Mouse (Mus musculus): ENCODE measurements at regions not wholly inside any gene's neighbourhood (a gene's known extent, or its start where the extent isn't known, plus 50 kb on each side); places are given as distances from the start of the nearest gene placed in this dataset.
"Not testable (repeated sequence)": the region's sequence is repeated elsewhere in the genome, so short reads cannot be mapped to it uniquely, and the experiment has no call there.

DNA sequence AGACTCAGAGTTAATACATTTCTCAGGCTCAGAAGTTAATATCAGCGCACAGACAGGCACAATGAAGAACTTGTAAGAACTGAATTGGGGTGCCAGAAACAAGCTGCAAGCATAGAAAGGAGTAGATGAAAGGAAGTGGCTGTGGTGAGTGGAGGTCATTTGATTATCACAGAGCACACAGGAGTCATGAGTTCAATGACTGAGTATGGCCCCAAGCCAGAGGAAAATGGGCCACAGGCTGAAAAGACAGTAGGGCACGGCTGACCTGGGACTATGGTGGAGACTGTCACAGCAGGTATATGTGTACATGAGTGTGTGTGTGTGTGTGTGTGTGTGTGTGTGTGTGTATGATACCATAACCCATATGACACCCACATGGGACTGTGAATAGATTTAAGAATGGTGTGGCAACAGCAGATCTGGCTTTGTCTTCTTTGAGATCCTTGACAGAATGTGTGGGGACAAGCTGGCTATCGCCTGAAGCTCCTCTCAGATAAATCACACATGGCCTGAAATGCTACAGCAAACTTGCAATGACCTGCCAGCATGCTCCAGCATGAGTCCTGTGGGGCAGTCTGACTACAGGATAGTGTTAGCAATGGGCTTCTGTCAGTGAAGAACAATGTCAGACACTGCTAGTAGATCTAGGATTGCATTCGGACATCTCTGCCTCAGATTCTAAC is 101.5 kb upstream of the Atp1b1 start:
- intact Hi-C loops (cut with DNase I) = no loop called here
- DNase-seq (ENCODE audit: low spot score in 2 of 2) = no peak

DNA sequence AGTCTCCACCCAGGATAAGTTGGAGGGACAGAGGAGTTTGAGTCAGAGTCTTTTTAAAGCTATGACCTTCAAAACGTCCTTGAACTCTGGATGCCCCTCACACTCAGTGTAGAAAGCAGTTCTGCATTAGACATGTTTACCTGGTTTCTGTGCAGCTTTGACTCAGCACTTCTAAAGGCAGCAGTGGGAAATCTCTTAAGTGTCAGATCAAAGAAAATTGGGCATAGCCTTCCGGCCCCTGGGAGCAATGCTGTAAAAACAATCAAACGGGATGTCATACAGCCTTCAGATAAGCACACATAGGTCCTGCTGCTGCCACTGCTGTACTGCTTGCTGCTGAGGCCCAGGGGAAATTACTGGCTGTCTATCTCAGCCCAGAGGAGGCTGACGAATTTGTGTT is 94.5 kb upstream of the Atp1b1 start:
- intact Hi-C loops (cut with DNase I) = no loop called here
- no peak for DNase-seq (ENCODE audit: low spot score in 2 of 2)

DNA sequence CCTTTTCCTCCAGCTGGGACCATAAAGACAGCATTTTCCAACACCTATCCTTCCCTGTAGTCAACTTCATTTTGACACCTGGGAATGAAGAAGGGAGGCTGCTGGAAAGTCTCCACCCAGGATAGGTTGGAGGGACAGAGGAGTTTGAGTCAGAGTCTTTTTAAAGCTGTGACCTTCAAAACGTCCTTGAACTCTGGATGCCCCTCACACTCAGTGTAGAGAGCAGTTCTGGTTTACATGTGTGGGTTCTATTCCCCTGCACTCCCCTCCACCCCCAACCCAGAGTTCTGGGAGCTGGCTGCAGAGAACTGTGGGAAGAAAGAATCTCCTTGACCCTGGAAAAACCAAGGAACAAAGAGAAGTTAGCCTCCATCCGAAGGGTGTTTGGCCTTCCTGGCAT is 92.9 kb upstream of the Atp1b1 start:
- intact Hi-C loops (cut with DNase I) = no loop called here
- no peak for DNase-seq (ENCODE audit: low spot score in 2 of 2)

DNA sequence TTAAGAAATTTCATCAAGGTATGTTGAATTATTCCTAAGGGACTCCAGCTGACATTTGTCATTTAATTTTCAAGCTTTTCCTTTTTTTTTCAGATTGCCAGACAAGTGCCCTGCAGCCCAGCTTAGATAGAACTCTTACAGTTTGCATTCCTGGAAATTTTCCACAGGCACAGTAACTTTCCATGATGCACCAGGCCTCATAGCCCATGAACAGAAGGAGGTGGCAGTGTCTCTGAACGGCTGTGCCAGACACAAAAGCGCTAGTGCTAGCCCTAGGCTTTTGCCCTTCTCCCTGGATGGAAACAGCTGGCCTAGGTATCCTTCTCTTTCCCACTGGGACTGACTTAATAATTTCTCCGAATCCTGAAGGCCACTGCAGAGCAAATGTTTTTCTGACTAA is 92.4 kb upstream of the Atp1b1 start:
- intact Hi-C loops (cut with DNase I) = no loop called here
- DNase-seq (ENCODE audit: low spot score in 2 of 2) = no peak

DNA sequence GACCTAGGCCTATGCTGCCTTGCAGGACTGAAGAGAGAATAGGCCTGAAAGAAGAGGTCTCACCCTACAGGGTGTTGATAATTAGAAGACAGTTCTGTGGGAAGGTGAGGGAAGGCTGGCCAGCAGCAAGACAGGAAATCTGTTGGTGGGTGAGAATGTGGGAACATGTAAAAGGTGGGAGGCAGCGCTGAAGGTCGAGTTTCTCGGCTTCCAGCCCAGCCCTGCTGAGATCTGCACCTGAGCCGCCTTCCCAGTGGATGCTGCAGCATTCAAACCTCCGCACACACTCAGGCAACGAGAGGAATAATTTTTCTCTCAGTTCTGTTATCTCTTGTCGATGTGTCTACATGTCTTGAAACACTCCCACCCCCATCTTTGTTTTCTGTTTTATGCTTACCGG is 89.9 kb upstream of the Atp1b1 start:
- DNase-seq (ENCODE audit: low spot score in 2 of 2) = peak; percentile 11 to 24
- intact Hi-C loops (cut with DNase I) = loop anchor here (10.0 kb wide), 1 partner anchor 83 kb away; no protein-coding TSS in a partner anchor

DNA sequence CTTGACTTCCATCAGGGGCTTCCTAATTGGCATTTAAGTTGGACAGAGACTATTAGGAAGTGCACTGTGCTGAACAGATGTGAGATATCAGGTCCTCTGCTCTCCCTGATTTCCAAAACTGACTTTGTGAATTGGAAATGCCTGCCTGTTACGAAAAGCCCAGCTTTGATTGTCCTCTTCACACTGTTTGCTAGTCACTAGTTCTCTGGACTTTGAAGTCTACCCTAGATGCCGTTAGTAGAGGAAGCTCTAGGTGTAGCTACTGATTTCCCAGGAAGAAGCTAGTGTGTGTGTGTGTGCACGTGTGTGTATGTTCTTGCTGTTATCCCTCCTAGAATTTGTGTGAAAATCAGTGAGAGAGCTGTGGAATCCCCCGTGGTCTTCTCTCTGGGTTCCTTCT is 87.7 kb upstream of the Atp1b1 start:
- DNase-seq (ENCODE audit: low spot score in 2 of 2) = no peak
- intact Hi-C loops (cut with DNase I) = loop anchor here (10.0 kb wide), 1 partner anchor 81 kb away; no protein-coding TSS in a partner anchor

DNA sequence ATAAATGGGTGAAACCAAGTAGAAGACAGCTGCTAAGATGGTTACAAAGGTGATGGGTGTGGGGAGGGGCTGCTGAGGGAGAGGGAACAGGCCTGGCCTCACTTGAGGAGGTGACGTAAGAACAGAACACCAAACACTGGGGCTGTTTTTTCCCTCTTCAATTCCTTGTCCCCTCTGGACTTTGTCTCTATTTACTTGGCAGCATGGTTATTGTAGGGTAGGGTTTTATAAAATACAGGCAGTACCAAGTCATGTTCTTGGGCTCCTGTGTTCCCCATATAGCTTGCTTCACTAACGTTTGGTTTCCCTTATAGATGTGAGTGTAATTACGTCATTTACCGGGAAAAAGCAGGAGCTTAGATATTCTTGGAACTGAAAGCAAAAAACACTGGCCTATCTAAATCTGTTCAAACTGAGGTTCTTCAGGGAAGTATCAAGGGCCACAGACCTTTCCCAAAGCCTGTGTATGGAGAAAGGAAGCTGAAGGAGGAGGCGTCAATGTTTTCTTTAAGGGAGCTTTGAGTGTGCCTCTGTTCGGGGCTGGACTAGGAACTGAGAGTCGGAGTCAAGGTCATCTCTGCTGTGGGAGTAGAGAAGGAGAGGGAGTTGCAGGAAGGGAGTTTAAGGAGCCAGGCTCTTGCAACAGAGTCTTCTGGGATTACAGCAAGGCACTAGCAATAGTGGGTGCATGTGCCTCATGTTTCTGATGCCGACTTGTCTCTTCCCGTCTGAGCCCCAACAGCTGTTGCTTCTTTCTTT is 85.1 kb upstream of the Atp1b1 start:
- no peak for DNase-seq (ENCODE audit: low spot score in 2 of 2)

DNA sequence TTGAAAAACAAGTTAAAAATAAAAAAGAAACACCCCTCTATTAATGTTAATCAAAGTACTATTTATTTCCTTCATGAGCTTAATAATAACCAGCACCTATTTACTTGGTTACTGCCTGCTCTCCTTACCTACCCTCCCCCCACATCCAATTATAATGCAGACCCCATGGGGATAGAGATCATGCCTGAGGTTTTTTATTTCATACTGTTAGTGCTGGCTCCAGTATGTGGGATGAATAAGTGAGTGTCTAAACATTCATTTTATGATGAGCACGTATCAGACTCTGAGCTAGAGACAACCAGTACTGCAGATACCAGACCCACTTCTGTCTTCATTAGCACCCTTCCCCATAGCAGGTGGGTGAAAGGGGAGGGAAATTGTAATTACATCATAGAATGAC is 83.6 kb upstream of the Atp1b1 start:
- intact Hi-C loops (cut with DNase I) = loop anchor here (10.0 kb wide), 1 partner anchor 77 kb away; no protein-coding TSS in a partner anchor
- no peak for DNase-seq (ENCODE audit: low spot score in 2 of 2)

More for the DNA sequence above, 85.1 kb upstream of the Atp1b1 start:
- intact Hi-C loops (cut with DNase I) = loop anchor here (10.0 kb wide), 1 partner anchor 78 kb away; no protein-coding TSS in a partner anchor

DNA sequence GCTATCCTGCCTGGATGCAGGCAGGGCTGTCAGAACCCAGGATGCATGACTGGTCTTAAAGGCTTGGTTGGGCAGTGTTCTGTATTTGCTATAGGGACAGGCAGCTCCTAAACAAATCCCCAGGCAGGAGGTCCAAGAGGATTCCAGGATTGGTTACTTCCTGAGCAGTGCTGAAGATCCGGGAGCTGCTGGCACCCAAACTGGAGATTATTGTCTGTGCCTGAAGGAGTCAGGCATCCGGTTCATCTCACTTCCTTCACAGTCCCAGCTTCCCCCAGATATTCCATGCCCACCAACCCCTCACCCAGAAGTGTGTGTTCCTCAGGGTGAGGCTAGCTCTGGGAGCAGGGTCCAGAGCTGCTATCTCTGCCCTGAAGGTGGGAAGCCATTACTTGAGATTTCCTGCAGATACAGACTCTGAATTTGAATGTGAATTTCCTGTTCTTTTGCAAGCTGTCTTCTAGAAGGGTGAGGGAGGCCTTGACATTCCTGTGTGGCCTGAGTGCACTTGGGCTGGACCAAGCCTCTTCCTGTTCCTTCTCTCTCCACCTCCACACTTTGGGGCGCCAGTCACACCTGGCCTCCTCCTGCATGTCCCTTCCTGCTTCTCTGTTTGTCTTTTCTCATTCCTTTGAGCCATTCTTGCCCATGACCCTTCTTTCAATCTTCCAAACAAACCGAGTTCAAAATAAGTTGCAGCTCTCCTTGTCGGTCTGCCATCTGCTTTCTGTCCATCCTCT is 80.3 kb upstream of the Atp1b1 start:
- no peak for DNase-seq (ENCODE audit: low spot score in 2 of 2)
- intact Hi-C loops (cut with DNase I) = no loop called here

DNA sequence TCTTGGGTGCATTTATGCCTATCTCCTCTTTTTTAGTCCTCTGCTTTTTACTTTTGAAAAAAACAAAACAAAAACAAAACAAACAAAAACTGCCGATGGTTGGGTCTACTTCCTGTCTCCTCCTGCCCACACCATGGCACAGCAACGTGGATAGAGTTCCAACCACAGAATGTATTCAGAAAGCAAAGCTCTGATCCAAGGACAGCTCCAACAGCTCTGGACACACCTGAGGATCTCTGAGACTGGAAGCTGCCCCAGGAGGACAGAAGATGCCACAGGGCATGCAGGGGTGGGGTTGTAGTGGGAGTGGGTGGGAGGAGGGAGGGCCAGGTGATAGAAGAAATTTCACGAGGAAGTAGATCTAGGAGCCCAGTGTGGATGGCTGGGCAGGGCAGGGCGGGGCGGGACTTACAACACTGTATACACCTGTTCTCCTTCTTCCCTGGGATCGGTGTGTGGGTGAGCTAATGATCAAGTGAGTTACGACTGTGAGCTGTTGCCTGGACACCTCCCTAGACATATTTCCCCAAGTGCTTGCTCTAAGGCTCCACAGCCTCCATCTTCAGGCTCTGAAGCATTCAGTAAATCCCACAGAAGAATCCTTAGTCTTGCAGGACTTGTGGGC is 79.3 kb upstream of the Atp1b1 start:
- DNase-seq (ENCODE audit: low spot score in 2 of 2) = no peak
- intact Hi-C loops (cut with DNase I) = no loop called here

DNA sequence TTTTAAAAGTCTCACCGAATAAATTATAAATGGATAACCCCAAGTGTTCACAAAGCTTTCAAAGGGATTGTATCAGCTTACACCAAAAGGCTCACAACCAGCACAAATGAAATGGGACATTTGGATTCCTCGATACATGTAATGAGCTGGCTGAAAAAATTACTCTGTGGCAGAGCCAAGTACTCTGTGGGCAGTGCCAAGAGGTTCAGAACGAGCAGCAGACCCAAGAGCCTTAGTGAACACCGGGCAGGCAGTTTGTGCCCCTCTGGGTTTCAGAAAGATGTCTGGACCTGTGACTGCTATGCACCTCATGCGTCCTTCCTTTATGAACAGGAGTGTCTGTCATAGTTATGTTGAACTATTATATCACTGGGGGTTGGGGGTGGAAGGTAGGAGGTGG is 74.0 kb upstream of the Atp1b1 start:
- intact Hi-C loops (cut with DNase I) = no loop called here
- no peak for DNase-seq (ENCODE audit: low spot score in 2 of 2)

DNA sequence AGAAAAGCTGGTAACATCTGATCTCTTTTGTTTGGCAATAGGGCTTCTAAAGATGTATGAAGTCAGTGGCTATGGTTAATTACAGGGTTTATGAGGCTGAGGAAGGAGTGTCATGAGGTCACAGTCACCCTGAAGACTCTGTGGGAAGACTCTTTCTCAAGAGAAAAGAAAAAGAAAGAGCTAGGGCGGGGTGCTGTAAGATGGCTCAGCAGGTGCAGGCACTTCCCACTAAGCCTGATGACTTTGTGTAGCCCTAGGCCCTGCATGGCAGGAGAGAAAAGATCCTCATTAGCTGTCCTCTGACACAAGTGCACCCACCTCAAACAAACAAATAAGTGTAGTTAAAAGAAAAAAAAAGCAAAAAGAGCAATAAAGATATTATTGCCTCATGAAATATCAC is 73.6 kb upstream of the Atp1b1 start:
- no peak for DNase-seq (ENCODE audit: low spot score in 2 of 2)

DNA sequence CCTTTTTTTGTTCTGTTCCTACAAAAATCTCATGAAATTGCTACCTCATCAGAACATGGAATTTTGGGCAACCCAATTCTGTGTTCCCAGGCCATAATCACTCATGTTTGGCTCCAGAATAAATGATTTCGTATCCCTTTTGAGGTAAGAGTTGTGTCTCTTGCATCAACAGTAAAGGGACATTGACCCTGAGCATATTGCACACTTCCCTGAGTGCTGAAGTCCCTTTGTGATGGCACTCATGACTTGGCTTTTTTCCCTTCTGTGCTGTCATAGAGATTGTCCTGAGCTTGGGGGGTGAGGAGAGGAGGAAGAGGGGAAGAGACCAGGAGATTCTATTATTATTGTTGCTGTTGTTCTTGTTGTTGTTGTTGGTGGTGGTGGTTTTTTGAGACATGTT is 68.6 kb upstream of the Atp1b1 start:
- DNase-seq (ENCODE audit: low spot score in 2 of 2) = no peak
- intact Hi-C loops (cut with DNase I) = no loop called here

More for the DNA sequence above, 73.6 kb upstream of the Atp1b1 start:
- intact Hi-C loops (cut with DNase I) = no loop called here

DNA sequence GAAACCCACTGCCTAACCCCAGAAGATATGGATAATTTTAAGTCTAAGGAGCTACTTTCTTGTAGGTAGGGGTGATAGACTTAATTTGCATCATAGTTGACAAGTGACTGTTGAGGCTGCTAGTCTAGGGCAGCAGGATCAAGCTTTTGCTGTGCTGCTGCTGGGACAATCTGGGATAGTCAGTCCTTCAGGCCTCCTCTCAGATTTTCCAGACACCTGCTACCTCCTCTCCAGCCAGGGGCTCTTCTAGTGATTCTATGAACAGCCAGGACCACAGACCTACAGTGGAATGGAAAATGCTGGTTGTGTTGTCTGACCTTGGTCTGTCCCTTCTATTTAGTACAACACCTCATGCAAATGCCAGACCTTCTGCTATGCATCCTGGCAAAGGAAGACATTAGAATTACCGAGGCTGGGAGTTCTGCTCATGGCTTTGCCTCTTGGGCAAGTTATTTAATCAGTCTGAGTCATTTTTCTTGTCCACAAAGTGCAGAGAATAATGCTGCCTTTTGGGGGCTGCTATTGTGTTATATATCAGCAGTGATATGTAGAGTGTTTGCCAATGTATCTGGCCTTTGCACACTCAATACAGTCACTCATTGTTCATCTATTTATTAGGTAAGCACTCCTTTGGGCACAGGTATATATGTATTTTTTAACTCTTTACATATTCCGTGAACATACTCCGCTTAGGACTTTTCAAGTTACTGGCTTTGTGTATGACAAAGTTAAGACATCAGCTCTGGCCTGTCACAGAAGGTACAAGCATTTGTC is 64.4 kb upstream of the Atp1b1 start:
- intact Hi-C loops (cut with DNase I) = no loop called here
- DNase-seq (ENCODE audit: low spot score in 2 of 2) = no peak

DNA sequence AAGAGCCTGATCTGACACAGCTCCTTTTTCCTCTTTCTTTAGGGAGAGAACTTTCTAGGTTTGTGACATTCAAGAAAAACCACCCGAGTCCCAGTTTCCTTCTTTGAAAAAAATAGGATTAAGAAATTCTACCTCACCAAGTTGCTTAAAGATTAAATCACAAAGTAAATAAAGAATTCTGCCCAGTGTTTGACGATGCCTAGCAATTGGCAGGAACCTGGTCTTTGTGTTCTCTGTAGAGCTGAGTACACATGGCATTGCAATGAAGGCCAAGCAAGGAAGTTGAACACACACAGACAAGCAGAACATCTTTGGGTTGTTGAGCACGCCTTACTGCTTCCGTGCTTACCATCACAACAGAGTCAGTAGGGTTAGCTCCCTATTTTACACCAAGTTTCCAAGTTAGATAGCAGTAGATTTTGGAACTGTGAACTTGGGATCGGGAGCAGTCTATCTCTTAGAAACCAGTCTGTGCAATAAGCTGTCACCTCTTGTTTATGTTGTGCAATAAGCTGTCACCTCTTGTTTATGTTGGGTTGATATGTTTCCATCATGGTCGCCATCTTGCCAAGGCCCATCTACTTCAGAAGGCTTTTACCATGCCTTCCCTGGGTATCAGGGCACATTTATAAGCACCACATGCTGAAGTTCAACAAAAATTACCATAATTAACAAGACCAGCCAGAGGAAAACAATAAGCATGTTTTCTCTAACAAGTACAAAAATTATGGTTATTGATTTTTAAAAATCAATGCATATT is 63.4 kb upstream of the Atp1b1 start:
- no peak for DNase-seq (ENCODE audit: low spot score in 2 of 2)
- intact Hi-C loops (cut with DNase I) = no loop called here

DNA sequence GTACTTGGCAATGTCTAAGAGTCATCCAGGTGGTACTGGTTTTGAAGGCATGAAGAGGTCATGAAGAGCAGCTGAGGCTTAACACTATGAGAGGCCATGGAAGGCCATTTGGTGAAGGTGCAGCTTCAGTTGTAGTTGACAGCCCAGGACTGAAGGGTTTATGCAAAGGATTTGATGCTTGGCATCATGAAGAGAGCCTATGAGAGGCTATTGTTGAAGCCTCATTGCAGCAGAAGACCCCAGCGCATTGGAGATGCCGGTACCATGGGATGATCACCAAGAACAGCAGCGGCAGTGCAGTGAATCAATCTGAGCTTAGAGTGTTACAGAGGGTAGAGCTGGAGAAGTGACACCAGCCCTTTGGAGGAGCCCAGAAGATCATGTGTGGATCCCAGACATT is 60.7 kb upstream of the Atp1b1 start:
- intact Hi-C loops (cut with DNase I) = no loop called here
- DNase-seq (ENCODE audit: low spot score in 2 of 2) = no peak

DNA sequence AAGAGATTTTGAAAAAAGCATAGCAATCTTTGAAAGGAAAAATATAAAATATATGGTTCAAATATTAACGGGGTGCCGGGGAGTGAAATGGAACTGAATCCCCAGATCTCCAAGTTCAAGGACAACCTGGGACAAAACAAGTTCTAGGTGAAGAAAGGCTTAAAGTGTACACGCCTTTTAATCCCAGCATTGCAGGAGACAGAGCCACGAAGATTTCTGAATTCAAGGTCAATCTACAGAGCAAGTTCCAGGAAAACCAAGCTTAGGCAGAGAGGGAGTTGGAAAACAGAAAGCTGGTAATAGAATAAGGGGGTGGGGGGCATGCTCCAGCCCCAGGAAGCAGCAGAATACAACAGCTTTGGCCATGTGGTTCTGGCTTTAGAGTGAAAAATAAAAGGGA is 60.2 kb upstream of the Atp1b1 start:
- DNase-seq (ENCODE audit: low spot score in 2 of 2) = no peak
- intact Hi-C loops (cut with DNase I) = no loop called here

DNA sequence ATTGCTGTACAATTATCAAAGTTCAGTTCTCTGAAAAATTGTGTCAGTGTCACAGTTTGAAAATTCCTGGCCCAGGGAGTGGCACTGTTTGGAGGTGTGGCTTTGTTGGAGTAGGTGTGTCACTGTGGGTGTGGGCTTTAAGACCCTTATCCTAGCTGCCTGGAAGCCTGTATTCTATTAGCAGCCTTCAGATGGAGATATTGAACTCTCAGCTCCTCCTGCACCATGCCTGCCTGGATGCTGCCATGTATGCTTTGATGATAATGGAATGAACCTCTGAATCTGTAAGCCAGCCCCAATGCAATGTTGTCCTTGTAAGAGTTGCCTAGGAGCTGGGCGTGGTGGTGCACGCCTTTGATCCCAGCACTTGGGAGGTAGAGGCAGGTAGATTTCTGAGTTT is 59.2 kb upstream of the Atp1b1 start:
- intact Hi-C loops (cut with DNase I); DNase-seq (ENCODE audit: low spot score in 2 of 2): not testable (repeated sequence)
